Mouse (Mus musculus) ES-Bruce4 (cell line): ENCODE data around the gene N4bp1. TPM values are rescaled to one million over a fixed set of nuclear protein-coding genes. Genes with fewer than 3 reads are reported as not detected.

Experiments
- H3K27ac ChIP-seq: 2 replicates; pipeline ENCODE4 v1.5.1; 2012; ENCODE audit warnings: low read length, inconsistent platforms; ENCODE audit not compliant: insufficient read depth
- H3K27me3 ChIP-seq: 2 replicates; pipeline ENCODE4 v1.6.1; 2012; ENCODE audit warnings: mild to moderate bottlenecking, low read length, inconsistent platforms; ENCODE audit not compliant: control insufficient read depth, poor library complexity, insufficient read depth, severe bottlenecking
- H3K36me3 ChIP-seq: 2 replicates; pipeline ENCODE4 v1.6.1; 2012; ENCODE audit warnings: inconsistent platforms, mild to moderate bottlenecking, low read length, moderate library complexity; ENCODE audit not compliant: control insufficient read depth, poor library complexity, insufficient read depth, severe bottlenecking
- H3K4me1 ChIP-seq: one replicate; pipeline ENCODE4 v1.8.1; 2011; ENCODE audit warnings: low read length; ENCODE audit not compliant: control insufficient read depth, insufficient read depth
- H3K4me3 ChIP-seq: 2 replicates; pipeline ENCODE4 v1.5.1; 2011; ENCODE audit warnings: low read depth, mild to moderate bottlenecking, low read length
- H3K9ac ChIP-seq: 2 replicates; pipeline ENCODE4 v1.6.1; 2012; ENCODE audit warnings: low read depth, mild to moderate bottlenecking, inconsistent platforms; ENCODE audit not compliant: poor library complexity, severe bottlenecking
- H3K9me3 ChIP-seq: replicated peaks from 2 replicates; pipeline ENCODE4 v1.6.1; 2012; ENCODE audit warnings: mild to moderate bottlenecking, low read length, inconsistent platforms; ENCODE audit not compliant: control insufficient read depth, poor library complexity, insufficient read depth, severe bottlenecking
- CTCF ChIP-seq: IDR thresholded peaks from one replicate; pipeline ENCODE4 v1.8.1; 2011; ENCODE audit warnings: low read depth, low read length
- EP300 ChIP-seq: IDR thresholded peaks from 2 replicates; pipeline ENCODE4 v1.6.1; 2011; ENCODE audit warnings: low read depth, low read length; ENCODE audit not compliant: insufficient read depth
- POLR2A ChIP-seq: IDR thresholded peaks from one replicate; pipeline ENCODE4 v1.8.1; 2011; ENCODE audit warnings: low read length; ENCODE audit not compliant: insufficient read depth
- polyA plus RNA-seq: library from polyadenylated mRNA; stranded (reverse); fragments of >200 nt; gene quantifications from 2 replicates; pipeline ENCODE4 v1.2.4, GENCODE M21; 2011; ENCODE audit warnings: low read depth; ENCODE audit not compliant: missing spikeins, insufficient read depth, insufficient read length

The N4bp1 gene
- polyA plus RNA-seq, 1 experiment = 80.3 TPM

DNA sequence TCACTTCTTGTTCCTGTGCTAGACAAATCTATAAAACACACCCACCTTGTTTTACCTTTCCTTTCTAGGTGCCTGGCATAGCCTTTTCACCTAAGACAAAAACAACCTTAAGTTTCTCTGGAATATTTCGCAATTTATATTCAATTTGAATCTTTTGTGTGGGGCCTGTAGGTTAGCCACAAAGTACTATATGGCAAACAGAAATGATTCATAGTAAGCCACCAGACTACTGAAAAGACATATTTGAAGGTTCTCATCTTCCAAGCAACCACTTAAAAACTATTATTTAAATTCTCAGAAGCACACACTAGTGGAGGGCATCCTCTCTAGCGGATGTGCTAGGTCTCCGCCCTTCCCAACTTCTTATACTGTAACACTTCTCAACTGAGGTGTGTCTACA is 32.6 kb downstream of the N4bp1 start:
- Histone ChIP-seq H3K27ac (no peak overlapping the region), H3K27me3 (no peaks in the 10 kb centered on the region), H3K9ac (no peak overlapping the region), H3K4me1 (no peaks in the 10 kb centered on the region), H3K4me3 (no peak overlapping the region), H3K9me3 (no peaks in the 10 kb centered on the region), H3K36me3 (peaks cover 84% of the 10 kb centered on the region)
- TF ChIP-seq POLR2A = no peak
- no peak for TF ChIP-seq CTCF

DNA sequence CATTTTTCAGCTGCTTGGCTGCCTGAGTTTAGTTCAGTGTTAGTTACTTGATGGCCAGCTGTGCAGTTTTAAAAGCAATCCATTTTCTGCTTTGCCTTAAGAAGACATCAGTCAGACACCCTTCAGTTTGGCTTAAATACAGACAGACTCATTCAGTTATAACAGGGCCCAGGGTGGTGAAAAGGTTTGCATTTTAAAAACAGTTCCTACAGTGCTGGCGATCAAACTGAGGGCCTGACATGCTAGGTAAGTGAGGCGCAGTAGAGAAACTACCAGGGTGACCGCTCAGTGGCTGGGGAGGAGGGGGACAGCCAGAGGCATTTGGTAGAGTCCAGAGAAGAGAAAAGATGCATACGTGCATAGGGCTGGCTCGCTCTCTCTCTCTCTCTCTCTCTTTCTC is 36.2 kb downstream of the N4bp1 start:
- Histone ChIP-seq H3K9me3 (no peaks in the 10 kb centered on the region), H3K9ac (no peak overlapping the region), H3K27ac (no peak overlapping the region), H3K36me3 (peaks cover 90% of the 10 kb centered on the region), H3K27me3 (no peaks in the 10 kb centered on the region), H3K4me1 (no peaks in the 10 kb centered on the region), H3K4me3 (no peak overlapping the region)
- TF ChIP-seq EP300 = no peak
- no peak for TF ChIP-seq POLR2A
- TF ChIP-seq CTCF = no peak

DNA sequence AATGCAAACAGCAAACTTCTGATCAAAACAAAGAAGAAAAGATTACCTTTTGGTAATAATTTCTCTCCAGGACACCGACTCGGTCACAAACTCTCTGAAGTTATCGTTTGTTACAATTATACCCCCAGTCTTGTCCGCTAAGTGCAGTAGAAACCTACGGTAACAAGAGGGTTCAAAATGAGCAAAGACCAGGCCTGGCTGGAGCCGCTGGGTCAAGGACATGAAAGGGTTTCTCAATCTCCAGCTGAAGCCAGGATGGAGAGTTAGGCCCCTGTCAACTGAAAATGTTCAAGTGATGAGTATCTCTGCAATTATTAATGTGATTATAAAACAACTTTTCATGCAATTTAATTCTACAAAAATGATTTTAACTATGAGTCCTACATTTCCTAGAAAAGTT is 36.7 kb downstream of the N4bp1 start:
- TF ChIP-seq CTCF = no peak
- no peak for TF ChIP-seq POLR2A
- TF ChIP-seq EP300 = no peak
- H3K36me3 ChIP-seq = peaks cover 90% of the 10 kb centered on the region

DNA sequence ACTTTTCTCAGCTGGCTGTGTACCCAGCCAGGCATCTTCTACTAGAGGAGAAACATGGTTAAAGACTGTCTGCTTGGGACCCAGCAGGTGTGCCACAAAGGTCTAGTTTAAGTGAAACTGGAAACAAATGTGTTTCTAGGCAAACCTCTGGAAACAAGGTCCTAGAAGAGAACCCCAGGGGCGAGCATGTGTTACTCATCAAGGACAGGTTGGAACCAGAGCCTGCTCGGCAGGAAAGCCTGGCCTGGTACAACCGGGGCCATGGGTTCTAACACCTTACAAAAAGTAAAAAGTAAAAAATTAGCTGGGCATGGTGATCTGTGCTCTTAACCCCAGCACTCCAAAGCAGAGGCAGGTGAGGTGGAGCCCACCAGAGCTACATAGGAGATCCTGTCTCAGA is 38.0 kb downstream of the N4bp1 start:
- no peaks in the 10 kb centered on the region for H3K4me1 ChIP-seq
- H3K4me3 ChIP-seq = no peak overlapping the region
- no peak overlapping the region for H3K9ac ChIP-seq
- H3K27me3 ChIP-seq = no peaks in the 10 kb centered on the region
- peaks cover 90% of the 10 kb centered on the region for H3K36me3 ChIP-seq
- no peaks in the 10 kb centered on the region for H3K9me3 ChIP-seq
- H3K27ac ChIP-seq = no peak overlapping the region
- TF ChIP-seq CTCF (no peak), POLR2A (no peak), EP300 (no peak)

More for the DNA sequence above, 36.7 kb downstream of the N4bp1 start:
- H3K27ac ChIP-seq = no peak overlapping the region
- H3K9ac ChIP-seq = no peak overlapping the region
- no peaks in the 10 kb centered on the region for H3K27me3 ChIP-seq
- H3K4me1 ChIP-seq = no peaks in the 10 kb centered on the region
- no peaks in the 10 kb centered on the region for H3K9me3 ChIP-seq
- no peak overlapping the region for H3K4me3 ChIP-seq

DNA sequence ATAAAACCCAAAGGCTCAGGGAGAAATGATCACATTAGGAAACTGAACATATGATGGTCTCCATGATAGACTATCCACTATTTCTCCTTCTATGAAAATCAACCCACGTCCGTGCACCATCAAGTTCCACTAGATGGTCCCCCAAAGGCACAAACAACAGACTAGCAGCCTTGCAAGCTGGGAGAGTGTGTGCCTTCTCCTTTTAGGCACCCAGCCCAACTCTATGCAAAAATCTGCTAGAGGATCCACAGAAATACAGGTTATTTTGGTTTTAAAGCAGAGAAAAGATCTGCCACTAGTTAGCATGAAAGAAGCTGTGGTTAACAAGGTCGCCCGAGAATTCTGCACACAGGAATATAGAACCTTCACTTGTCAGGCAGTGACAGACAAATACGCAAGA is 39.2 kb downstream of the N4bp1 start:
- peaks cover 85% of the 10 kb centered on the region for H3K36me3 ChIP-seq
- H3K27me3 ChIP-seq = no peaks in the 10 kb centered on the region
- H3K27ac ChIP-seq = no peak overlapping the region
- no peaks in the 10 kb centered on the region for H3K4me1 ChIP-seq
- H3K9ac ChIP-seq = no peak overlapping the region
- no peak overlapping the region for H3K4me3 ChIP-seq
- no peak for TF ChIP-seq CTCF
- no peak for TF ChIP-seq POLR2A
- TF ChIP-seq EP300 = no peak
- H3K9me3 ChIP-seq = no peaks in the 10 kb centered on the region

DNA sequence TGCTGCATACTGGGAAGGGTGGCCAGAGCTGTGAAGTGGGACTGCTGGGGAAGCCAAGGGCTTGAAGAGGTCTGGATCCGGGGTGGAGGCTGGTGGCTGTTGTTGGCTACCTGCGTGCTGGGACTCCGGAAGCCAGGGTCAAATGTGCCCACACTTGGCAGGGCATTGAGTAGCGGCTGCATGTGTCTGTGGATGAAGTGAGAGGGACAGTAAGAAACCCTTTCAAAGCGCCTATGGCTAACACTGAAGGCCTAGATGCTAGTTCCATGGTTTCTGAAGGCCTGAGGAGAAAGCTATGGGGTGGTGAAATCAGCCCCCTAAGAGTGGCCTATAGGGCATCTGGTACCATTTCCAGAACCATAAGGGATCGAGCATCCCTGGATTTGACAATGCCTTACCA is 40.2 kb downstream of the N4bp1 start:
- Histone ChIP-seq H3K36me3 (peaks cover 77% of the 10 kb centered on the region), H3K9me3 (no peaks in the 10 kb centered on the region), H3K4me1 (peaks cover 4% of the 10 kb centered on the region), H3K9ac (no peak overlapping the region), H3K4me3 (no peak overlapping the region), H3K27me3 (no peaks in the 10 kb centered on the region), H3K27ac (no peak overlapping the region)
- TF ChIP-seq EP300 (no peak), CTCF (no peak), POLR2A (no peak)

DNA sequence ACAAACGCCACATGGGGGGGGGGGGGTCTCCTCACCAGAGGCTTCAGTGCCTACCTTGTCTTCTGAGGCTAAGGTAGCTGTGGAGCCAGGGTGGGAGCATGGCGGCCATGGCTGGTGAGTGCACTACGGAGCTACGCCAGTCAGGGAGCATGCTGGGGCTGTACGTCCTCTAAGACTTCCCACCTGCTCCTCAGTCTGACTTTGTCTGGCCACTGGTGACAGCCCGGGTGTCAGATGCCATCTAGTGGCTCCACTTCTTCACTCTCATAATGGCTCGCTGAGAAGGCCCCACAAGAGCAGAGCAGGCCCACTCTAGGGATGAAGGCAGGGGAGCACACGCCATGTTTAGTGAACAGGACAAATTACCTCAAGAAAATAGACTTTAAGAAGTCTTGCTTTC is 41.2 kb downstream of the N4bp1 start:
- Histone ChIP-seq H3K9me3 (no peaks in the 10 kb centered on the region), H3K27me3 (no peaks in the 10 kb centered on the region), H3K4me3 (no peak overlapping the region), H3K4me1 (peaks cover 4% of the 10 kb centered on the region), H3K27ac (no peak overlapping the region), H3K36me3 (peaks cover 74% of the 10 kb centered on the region), H3K9ac (no peak overlapping the region)
- no peak for TF ChIP-seq EP300
- peak; percentile 44 for TF ChIP-seq CTCF
